Mouse (Mus musculus) olfactory bulb, adult 2 months (tissue): ENCODE data around the gene Chpf. TPM values are rescaled to one million over a fixed set of nuclear protein-coding genes. Genes with fewer than 3 reads are reported as not detected.
A peak's percentile ranks its signal among the peaks of the same experiment; 100 is the strongest.

Experiments used
- H3K27ac ChIP-seq: fragments of 200-500 bp; 2 replicates; pipeline ENCODE4 v1.5.1; 2012; ENCODE audit warnings: low read depth, low read length; ENCODE audit not compliant: insufficient read depth
- H3K4me1 ChIP-seq: fragments of 200-500 bp; 2 replicates; pipeline ENCODE4 v1.6.1; 2012; ENCODE audit warnings: low read length; ENCODE audit not compliant: control insufficient read depth, insufficient read depth
- H3K4me3 ChIP-seq: fragments of 200-500 bp; 2 replicates; pipeline ENCODE4 v1.5.1; 2012; ENCODE audit warnings: mild to moderate bottlenecking, low read depth, low read length, moderate library complexity; ENCODE audit not compliant: insufficient read depth
- CTCF ChIP-seq: fragments of 200-500 bp; IDR thresholded peaks from 2 replicates; pipeline ENCODE4 v1.5.1; 2012; ENCODE audit warnings: low read depth, mild to moderate bottlenecking, low read length, moderate library complexity; ENCODE audit not compliant: insufficient read depth
- POLR2A ChIP-seq: fragments of 200-500 bp; IDR thresholded peaks from 2 replicates; pipeline ENCODE4 v1.6.1; 2012; ENCODE audit warnings: mild to moderate bottlenecking, low read depth, low read length, moderate library complexity; ENCODE audit not compliant: insufficient read depth
- WGBS: fragments of 180-500 bp; shearing (Covaris S2); methylation state at CpG from one replicate; pipeline ENCODE4 v1.1.7; 2018; 5-methylcytosine and 5-hydroxymethylcytosine counted together
- polyA plus RNA-seq: library from polyadenylated mRNA; stranded (reverse); fragments of >200 nt; gene quantifications from 2 replicates; pipeline ENCODE4 v1.2.4, GENCODE M21; 2012; ENCODE audit warnings: low replicate concordance; ENCODE audit not compliant: missing spikeins, insufficient read depth, insufficient read length

Gene Chpf
- not detected in 2 replicates for polyA plus RNA-seq

DNA sequence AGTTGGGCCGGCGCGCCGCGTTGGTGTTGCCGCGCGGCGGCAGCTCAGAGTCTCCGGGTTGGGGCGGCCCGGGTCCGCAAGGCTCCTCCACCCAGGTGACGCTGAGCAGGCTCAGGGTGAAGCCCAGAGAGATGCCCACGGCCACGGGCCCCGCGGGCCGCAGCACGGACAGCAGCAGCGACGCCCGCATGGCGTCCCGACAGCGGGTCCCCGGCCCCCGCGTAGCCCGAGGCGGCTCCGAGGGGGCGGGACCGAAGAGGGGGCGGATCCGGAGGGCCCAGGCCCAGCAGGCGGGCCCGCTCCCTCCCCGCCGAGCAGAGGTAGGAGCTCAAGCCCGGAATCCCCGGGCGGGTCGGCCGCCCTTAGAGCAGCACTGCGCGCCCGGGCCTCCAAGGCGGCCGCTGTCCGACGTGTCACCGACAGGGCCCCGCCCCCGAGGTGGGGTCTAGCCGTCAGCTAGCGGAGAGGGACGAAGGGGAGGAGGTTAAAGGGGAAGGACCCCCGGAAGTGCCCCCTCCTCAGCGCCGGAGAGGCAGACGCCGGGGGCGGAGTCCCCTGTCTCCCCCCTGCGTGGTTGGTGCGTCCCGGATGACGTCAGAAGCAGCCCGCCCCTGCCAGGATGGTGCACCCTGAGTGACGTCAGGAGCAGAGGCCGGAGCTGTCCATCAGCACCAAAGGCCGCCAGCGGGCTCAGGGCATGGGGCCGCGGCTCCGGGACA, at the start of gene Chpf, which contains the start of gene Tmem198:
Chpf (minus strand) TSS at position 392 of the 719 bp plus-strand sequence.
Tmem198 (plus strand) TSS at position 617 of the 719 bp plus-strand sequence.
- Histone ChIP-seq H3K4me3 (peak within 1 kb of the TSS; percentile 82), H3K4me1 (peaks cover 33% of the 10 kb centered on the region), H3K27ac (peak within 1 kb of the TSS; percentile 76)
- WGBS = under 1% methylated on average over 76 of the region's 76 CpGs
- peak; percentile 73 for TF ChIP-seq POLR2A
- TF ChIP-seq CTCF = no peak

DNA sequence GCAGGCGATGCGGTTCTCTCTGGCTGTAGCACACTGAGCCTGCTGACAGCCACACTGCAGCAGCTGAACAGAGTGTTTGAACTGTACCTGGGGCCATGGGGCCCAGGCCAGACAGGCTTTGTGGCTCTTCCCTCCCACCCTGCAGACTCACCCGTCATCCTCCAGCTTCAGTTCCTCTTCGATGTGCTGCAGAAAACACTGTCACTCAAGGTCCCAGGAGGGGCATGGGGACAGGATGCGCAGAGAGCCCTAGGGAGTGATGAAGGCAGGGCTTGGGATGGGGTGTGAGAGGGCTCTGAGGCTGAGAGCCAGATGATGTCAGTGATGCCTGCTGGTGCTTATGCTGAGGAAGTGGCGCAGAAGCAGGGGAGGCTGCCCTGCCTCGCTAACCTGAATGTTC, 45.6 kb upstream of the Chpf start:
- Histone ChIP-seq H3K4me1 (no peaks in the 10 kb centered on the region), H3K4me3 (no peak overlapping the region), H3K27ac (no peak overlapping the region)
- 94% methylated on average over 7 of the region's 7 CpGs for WGBS
- TF ChIP-seq POLR2A (no peak), CTCF (no peak)

DNA sequence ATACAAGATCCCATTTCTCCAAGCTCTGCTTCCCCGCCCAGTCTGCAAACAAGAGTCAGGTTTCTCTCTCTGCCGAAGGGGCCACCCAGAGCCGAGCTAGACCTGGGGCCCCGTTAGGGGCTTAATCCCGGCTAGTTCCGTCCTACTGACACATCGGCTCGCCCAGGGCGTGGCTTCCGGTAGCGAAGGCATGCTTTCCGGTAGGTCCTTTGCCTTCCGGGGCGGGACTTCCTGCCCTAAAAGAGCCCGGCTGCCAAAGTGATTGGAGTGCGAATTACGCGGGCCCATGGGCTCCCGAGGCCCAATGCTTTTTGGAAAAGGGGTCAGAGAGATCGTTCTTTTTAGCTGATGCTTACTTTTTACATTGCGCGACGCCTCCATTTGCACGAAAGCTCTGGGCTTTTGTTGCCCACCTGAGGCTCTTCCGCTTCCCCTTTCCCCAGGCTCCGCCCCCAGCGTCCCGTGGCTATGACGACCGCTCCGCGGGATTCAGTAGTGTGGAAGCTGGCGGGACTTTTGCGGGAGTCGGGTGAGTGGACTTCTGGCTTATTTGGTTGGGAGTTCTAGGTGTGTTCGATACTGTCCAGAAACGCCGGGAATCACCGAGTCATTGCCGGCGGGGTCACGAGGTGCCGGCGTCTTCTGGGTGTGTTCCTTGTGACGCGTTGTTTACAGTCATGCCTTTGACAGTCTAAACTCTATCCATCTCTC, 42.4 kb upstream of the Chpf start, which contains the start of gene Stk11ip:
Stk11ip (plus strand) TSS at position 209 of the 711 bp plus-strand sequence.
- WGBS = under 1% methylated on average over 46 of the region's 46 CpGs
- H3K4me1 ChIP-seq = no peaks in the 10 kb centered on the region
- peak; percentile 83 for TF ChIP-seq POLR2A
- no peak for TF ChIP-seq CTCF
- H3K27ac ChIP-seq = peak within 1 kb of the TSS; percentile 35; the same call in 1 of the 2 replicates
- H3K4me3 ChIP-seq = peak within 1 kb of the TSS; percentile 85

DNA sequence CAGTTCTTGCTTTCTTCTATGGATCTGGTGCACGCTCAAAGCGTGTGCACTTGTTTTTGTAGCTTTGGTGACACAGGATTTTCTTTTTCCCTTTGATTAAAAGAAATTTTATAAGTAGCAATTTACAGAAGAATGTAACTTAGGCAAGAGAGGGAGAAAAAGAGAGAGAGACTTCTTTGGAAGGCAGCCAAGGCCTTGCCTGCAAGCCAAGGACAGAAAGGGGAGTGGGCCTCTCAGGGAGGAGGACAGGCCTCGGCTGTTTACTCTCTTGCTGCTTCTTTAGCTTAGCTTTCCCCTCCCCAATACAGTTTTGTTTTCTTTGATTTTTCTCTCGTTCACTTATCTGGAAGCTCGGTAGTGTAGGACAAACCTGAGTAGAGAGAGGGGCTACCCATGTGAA, 40.5 kb upstream of the Chpf start:
- Histone ChIP-seq H3K4me3 (no peak overlapping the region), H3K4me1 (no peaks in the 10 kb centered on the region), H3K27ac (no peak overlapping the region)
- 43% methylated on average over 5 of the region's 5 CpGs for WGBS
- TF ChIP-seq CTCF (no peak), POLR2A (no peak)

DNA sequence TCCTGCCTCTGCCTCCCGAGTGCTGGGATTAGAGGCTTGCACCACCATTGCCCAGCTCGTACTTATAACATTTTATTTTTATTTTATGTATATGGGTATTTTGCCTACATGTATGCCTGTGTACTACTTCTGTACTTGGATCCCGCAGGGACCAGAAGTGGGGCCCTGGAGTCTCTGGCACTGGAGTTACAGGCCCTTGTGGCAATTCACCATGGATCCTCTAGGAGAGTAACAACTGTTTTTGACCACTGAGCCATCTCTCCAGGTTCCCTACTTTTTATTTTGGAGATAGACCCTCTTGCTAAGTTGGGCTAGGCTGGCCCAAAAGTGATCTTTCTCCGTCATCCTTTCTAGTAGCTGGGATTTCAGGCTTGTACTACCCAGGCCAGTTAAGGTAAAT, 39.3 kb upstream of the Chpf start:
- 95% methylated on average over 4 of the region's 4 CpGs for WGBS
- Histone ChIP-seq H3K4me3 (no peak overlapping the region), H3K4me1 (no peaks in the 10 kb centered on the region), H3K27ac (no peak overlapping the region)
- TF ChIP-seq CTCF (no peak), POLR2A (no peak)

DNA sequence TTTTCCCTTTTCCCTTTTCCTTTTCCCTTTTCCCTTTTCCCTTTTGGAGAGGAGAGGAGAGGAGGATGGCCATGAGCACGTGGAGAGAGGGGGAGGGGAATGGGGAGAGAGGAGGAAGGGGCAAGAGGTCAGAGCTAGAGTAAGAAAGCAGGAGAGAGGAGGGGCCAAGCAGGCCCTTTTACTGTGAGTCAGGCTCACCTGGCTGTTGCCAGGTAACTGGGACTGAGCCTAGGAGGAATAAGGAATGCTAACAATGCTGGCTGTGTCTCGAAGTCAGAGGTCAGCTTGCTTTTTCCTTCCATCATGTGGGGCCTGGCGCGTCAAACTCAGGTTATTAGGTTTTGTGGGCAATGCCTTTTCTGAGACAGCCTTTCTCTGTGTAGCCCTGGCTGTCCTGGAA, 38.9 kb upstream of the Chpf start:
- TF ChIP-seq POLR2A (no peak), CTCF (no peak)
- Histone ChIP-seq H3K4me3 (no peak overlapping the region), H3K27ac (no peak overlapping the region), H3K4me1 (no peaks in the 10 kb centered on the region)
- WGBS = 67% methylated on average over 4 of the region's 4 CpGs

DNA sequence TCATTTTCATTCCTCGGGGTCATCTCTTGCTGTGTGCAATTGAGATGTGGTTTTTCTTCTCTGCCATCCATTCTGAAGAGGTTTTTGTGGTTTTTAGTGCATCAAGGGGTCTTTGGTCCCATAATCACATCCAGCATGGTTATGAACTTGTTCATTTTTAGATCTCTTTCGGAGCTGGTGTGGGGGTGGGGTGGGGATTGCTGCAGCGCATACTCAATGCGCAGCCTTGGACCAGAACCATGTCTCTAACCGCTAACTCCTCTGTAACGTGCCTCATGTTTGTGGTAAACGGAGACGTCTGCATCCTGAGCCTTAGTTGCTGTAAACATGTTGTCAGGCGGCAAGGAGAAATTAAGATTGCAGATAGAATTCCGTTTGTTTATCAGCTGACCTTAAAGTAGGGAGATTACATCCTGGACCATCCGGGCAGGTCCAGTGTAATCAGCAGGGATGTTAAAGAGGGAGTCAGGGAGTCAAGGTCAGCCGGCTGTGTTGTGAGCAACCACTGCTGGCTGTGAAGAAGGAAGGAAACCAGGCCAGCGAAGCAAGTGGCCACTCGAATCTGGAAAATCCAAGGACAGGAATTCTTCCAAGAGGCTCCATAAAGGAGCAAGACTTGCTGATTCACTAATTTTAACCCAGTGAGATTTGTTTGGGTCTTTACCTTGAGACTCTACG, 37.7 kb upstream of the Chpf start:
- H3K27ac ChIP-seq = no peak overlapping the region
- H3K4me1 ChIP-seq = no peaks in the 10 kb centered on the region
- no peak overlapping the region for H3K4me3 ChIP-seq
- TF ChIP-seq CTCF = no peak
- TF ChIP-seq POLR2A = no peak
- 81% methylated on average over 15 of the region's 15 CpGs for WGBS

DNA sequence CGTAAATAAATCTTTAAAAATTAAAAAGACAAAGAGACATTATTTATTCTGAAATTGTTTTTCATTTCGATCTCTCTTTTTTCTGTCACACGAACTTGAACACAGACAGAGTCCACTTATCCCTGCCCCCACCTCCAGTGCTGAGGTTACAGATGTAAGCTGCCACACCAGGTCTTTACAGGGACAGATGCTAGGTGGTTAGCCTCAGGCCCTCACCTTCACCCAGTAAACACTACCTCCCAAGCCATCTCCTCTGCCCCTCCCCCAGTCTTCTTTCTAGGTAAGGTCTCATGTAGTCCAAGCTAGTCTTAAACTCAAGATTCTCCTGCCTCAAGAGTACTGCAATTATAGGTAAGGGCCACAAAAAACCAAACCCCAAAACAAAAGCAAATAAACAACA, 33.4 kb upstream of the Chpf start:
- no peak overlapping the region for H3K4me3 ChIP-seq
- 94% methylated on average over 3 of the region's 3 CpGs for WGBS
- peaks cover 5% of the 10 kb centered on the region; the same call in 1 of the 2 replicates for H3K4me1 ChIP-seq
- no peak overlapping the region for H3K27ac ChIP-seq
- no peak for TF ChIP-seq POLR2A

DNA sequence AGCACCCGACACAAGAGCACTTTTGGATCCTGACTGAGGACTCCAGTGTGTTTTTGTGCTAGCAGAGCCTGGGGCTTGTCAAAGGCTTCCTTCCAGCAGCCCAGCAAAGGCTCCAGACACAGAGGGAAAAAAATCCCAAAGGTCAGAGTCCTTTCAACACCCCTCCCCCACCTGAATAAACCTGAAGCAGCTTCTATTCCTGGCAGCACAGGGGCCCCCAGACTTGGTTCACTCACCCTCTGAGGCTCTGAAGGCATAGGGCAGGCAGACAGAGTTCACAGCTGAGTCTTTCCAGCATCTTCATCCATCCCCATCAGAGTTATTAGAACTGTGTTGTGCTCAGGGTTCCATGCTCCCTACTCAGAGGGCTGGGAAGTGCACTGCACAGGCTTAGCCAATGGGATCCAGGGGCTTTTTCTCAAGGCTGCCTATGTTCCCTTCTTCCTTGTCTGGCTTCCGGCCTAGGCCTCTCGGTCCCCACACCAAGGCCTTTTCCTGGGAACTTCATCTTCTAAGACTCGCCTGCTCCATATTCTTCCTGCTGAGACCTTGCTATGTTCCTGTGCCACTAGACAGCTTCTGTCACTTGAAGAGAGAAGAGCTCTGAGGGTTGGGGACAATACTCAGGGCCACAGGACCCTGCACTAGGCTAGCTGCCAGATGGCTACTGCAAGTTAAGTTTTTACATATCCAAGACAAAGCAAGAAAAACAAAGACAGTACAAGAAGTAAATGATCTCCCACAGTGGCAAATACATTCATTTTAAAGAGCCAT, 32.5 kb upstream of the Chpf start:
- no peak overlapping the region for H3K27ac ChIP-seq
- peaks cover 12% of the 10 kb centered on the region for H3K4me1 ChIP-seq
- no peak overlapping the region for H3K4me3 ChIP-seq
- 60% methylated on average over 4 of the region's 4 CpGs for WGBS
- no peak for TF ChIP-seq CTCF
- no peak for TF ChIP-seq POLR2A
